Mouse (Mus musculus): ENCODE data around the gene Ptprn2.

DNA sequence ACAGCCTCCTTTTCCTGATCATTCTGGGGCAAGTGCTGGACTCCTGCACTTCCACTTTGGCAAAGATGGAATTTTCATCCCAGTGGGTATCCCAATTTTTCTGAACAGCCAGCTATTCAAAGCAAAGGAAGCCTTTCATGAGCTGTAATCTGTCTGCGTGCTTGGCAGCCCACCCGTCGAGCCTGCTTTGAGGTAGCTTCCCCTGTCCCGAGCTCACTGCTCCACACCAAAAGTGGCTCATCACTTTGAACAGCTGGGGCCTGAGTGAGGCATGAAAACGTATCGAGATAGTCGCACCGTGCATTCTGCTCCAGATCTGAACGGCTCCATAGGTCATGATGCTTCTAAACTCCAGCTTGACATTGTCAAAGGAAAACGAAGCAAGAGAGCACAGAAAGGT lies 503.6 kb downstream of the Ptprn2 start:
- no peak for TF ChIP-seq CTCF (IDR thresholded peaks at IDR 0.05; ENCODE audit: borderline replicate concordance, extremely low read depth, insufficient read depth, insufficient read length)
- no peak for TF ChIP-seq POLR2A (IDR thresholded peaks at IDR 0.05; ENCODE audit: borderline replicate concordance, extremely low read depth, insufficient read depth, insufficient read length, poor library complexity, severe bottlenecking)
